Mouse (Mus musculus): Measurements from ENCODE around the gene Ddx41.

- TF ChIP-seq CTCF (IDR thresholded peaks at IDR 0.05; ENCODE audit: control insufficient read depth, insufficient read depth, insufficient replicate concordance, low read depth, low read length): no peak
- TF ChIP-seq POLR2A (IDR thresholded peaks at IDR 0.05; ENCODE audit: control insufficient read depth, low read depth, low read length): no peak
Observed at GRCm38 (mm10) chr13:55527834-55528772, 8.4 kb downstream of the Ddx41 start.

Measured in testis, adult 2 months (tissue).